Mouse (Mus musculus) erythroid progenitor cell, adult 5-6 weeks (primary cell): ENCODE results near the gene Sv2c. TPM values are rescaled to one million over a fixed set of nuclear protein-coding genes. Genes with fewer than 3 reads are reported as not detected.

ENCODE experiments used
- total RNA-seq, 2 experiments: library from RNA; stranded (forward) in 1 of 2; stranded (reverse) in 1 of 2; fragments of 150-400 nt in 1 of 2; fragments of 186-747, 209-891 nt in 1 of 2; gene quantifications; 2 replicates each; pipeline versions ENCODE4 v1.2.3 to v1.2.4; 2015 to 2017; ENCODE audit warnings: low replicate concordance in 2 of 2

Sv2c gene
- total RNA-seq, 2 experiments from 2014 or later = not detected

Other genes starting within 250 kb of the Sv2c start
- gene Iqgap2, start 240.7 kb downstream of the Sv2c start, total RNA-seq (2015; ENCODE audit: low replicate concordance) = 33.5 and 35.3 TPM in 2 replicates
- 39.5 and 43.6 TPM in 2 replicates for gene Iqgap2, start 240.7 kb downstream of the Sv2c start, total RNA-seq (2017; ENCODE audit: low replicate concordance)
- 1.7 TPM in 1 of 2 replicates, not detected in the other for gene Gm20075, start 51.2 kb downstream of the Sv2c start, total RNA-seq (2015; ENCODE audit: low replicate concordance)
- 1.1 and 6.4 TPM in 2 replicates for gene Gm20075, start 51.2 kb downstream of the Sv2c start, total RNA-seq (2017; ENCODE audit: low replicate concordance)
- gene Gm17190, start 50.5 kb downstream of the Sv2c start, total RNA-seq (2015; ENCODE audit: low replicate concordance) = not detected in 2 replicates
- gene Gm17190, start 50.5 kb downstream of the Sv2c start, total RNA-seq (2017; ENCODE audit: low replicate concordance) = not detected in 2 replicates